ENCODE assay signal across 9 mouse cellular contexts in genomic region chr10:106469855-106470532, GRCm38 (mm10). TPM values are rescaled to one million over a fixed set of nuclear protein-coding genes. Genes with fewer than 3 reads are reported as not detected.
DNase-seq lines count a peak whose midpoint lies in the region; ATAC-seq and TF ChIP-seq lines count a peak whose summit lies in the region.
"Had no signal": no experiment of that assay in that cellular context is flagged by ENCODE, and none has a peak within 500 bp of the region (broad histone marks: within the 10 kb centered on the region; RNA-seq: fewer than 3 reads in every experiment).

Ppfia2 (plus strand) TSS chr10:106470339.

- TF ChIP-seq CTCF in spleen, adult 2 months (IDR thresholded peaks at IDR 0.05; ENCODE audit: extremely low read depth, insufficient read depth, insufficient read length, insufficient replicate concordance): no peak
- no peak for TF ChIP-seq CTCF in layer of hippocampus, adult 2 months (conservative IDR thresholded peaks at IDR 0.05)

- no peak within 1 kb of the TSS for H3K27ac ChIP-seq in spleen, adult 2 months (ENCODE audit: insufficient read depth, low read length)
- no peak within 1 kb of the TSS for H3K27ac ChIP-seq in forebrain, embryonic 11.5 days (ENCODE audit: low read depth, low read length)
- peak within 1 kb of the TSS; percentile 96 for H3K27ac ChIP-seq in layer of hippocampus, adult 2 months
- no peak within 1 kb of the TSS for H3K27ac ChIP-seq in liver, embryonic 15.5 days (replicated peaks)

- TF ChIP-seq POLR2A in spleen, adult 2 months (IDR thresholded peaks at IDR 0.05; ENCODE audit: low read depth, low read length): no peak

- peak within 1 kb of the TSS; percentile 43 for H3K4me3 ChIP-seq in spleen, adult 2 months (ENCODE audit: extremely low read depth, insufficient read depth, insufficient read length)
- H3K4me3 ChIP-seq in forebrain, embryonic 11.5 days (ENCODE audit: low read depth, low read length): peak within 1 kb of the TSS; percentile 59
- peak within 1 kb of the TSS; percentile 87 for H3K4me3 ChIP-seq in layer of hippocampus, adult 2 months
- peak within 1 kb of the TSS; percentile 11 for H3K4me3 ChIP-seq in liver, embryonic 15.5 days (replicated peaks)

- peak within 1 kb of the TSS; percentile 57 for H3K9ac ChIP-seq in forebrain, embryonic 11.5 days (ENCODE audit: low read length)
- H3K9ac ChIP-seq in liver, embryonic 15.5 days: no peak within 1 kb of the TSS

- no peaks in the 10 kb centered on the region for H3K4me1 ChIP-seq in spleen, adult 2 months (ENCODE audit: control insufficient read depth, insufficient read depth, insufficient read length)
- no peaks in the 10 kb centered on the region for H3K4me1 ChIP-seq in forebrain, embryonic 11.5 days (replicated peaks; ENCODE audit: control insufficient read depth, insufficient read depth, low read length)
- no peaks in the 10 kb centered on the region for H3K4me1 ChIP-seq in liver, embryonic 15.5 days (replicated peaks)

- no peaks in the 10 kb centered on the region for H3K27me3 ChIP-seq in spleen, adult 2 months (ENCODE audit: control insufficient read depth, insufficient read depth, low read length)
- peaks cover 2% of the 10 kb centered on the region; the same call in 1 of the 2 replicates for H3K27me3 ChIP-seq in forebrain, embryonic 11.5 days (ENCODE audit: control insufficient read depth, insufficient read depth, low read length)
- H3K27me3 ChIP-seq in liver, embryonic 15.5 days: peaks cover 25% of the 10 kb centered on the region

- peak within 1 kb of the TSS; percentile 86 for H3K4me2 ChIP-seq in forebrain, embryonic 11.5 days (ENCODE audit: low read depth, low read length, severe bottlenecking)
- peak within 1 kb of the TSS; percentile 46 for H3K4me2 ChIP-seq in liver, embryonic 15.5 days

- no peaks in the 10 kb centered on the region for H3K36me3 ChIP-seq in spleen, adult 2 months (ENCODE audit: control insufficient read depth, insufficient read depth, low read length)
- no peaks in the 10 kb centered on the region for H3K36me3 ChIP-seq in forebrain, embryonic 11.5 days (ENCODE audit: control insufficient read depth, insufficient read depth, low read length)
- H3K36me3 ChIP-seq in liver, embryonic 15.5 days (replicated peaks): no peaks in the 10 kb centered on the region
- H3K36me3 ChIP-seq: G1E had no signal

- no peaks in the 10 kb centered on the region for H3K9me3 ChIP-seq in forebrain, embryonic 11.5 days (ENCODE audit: control insufficient read depth, low read length)
- H3K9me3 ChIP-seq in liver, embryonic 15.5 days (replicated peaks): no peaks in the 10 kb centered on the region

- ATAC-seq in forebrain, embryonic 11.5 days (replicated peaks; ENCODE audit: low FRiP score): peak; percentile 85
- ATAC-seq in liver, embryonic 15.5 days (ENCODE audit: insufficient read depth): no peak

- DNase-seq in spleen, adult 2 months (ENCODE audit: low read depth in 1 of 2, low spot score in 2 of 2): no peak
- no peak for DNase-seq in spleen, postnatal 4 days (ENCODE audit: low spot score in 2 of 2)
- DNase-seq in forebrain, embryonic 11.5 days (ENCODE audit: low spot score): peak; percentile 75
- DNase-seq in heart, postnatal 4 days: peak; percentile 32
- peak; percentile 76 to 79 for DNase-seq in layer of hippocampus, adult 2 months (ENCODE audit: low spot score in 2 of 2)
- peak; percentile 85 for DNase-seq in retina, postnatal 1 day
- no peak for DNase-seq in thymus, postnatal 36 days

- WGBS in spleen, adult 2 months: 1% methylated on average over 30 of the region's 30 CpGs
- whole genome bisulfite sequencing in forebrain, embryonic 11.5 days: 0% methylated on average over 30 of the region's 30 CpGs
- under 1% methylated on average over 30 of the region's 30 CpGs for WGBS in liver, embryonic 15.5 days (ENCODE audit: insufficient replicate concordance)

RNA-seq across cellular contexts. Expression of gene Ppfia2, which starts in this region (rescaled TPM):
- polyA plus RNA-seq in spleen, adult 2 months (2012; rRNA removed): 0.07 and 0.12 TPM in 2 replicates
- polyA plus RNA-seq in forebrain, embryonic 11.5 days (2014; fragmentation: Nextera tagmentation; extraction: Ambion mirVana): 3.3 TPM in 2 replicates
- under 1 TPM; 0.62 to 0.79 TPM for total RNA-seq in heart, postnatal 4 days (2021)
- total RNA-seq in layer of hippocampus, adult 2 months (2021): 100 to 1,000 TPM; 136 to 144 TPM
- polyA plus RNA-seq in liver, embryonic 15.5 days (2015; fragmentation: Nextera tagmentation; extraction: Ambion mirVana): 0.01 and 0.03 TPM in 2 replicates
- polyA plus RNA-seq: G1E had no signal

Comparison
In these comparisons a context has a peak if more than half of its experiments do, and no peak if none do; other contexts are left out.
1. RNA of gene Ppfia2 (total RNA-seq): 136 to 144 TPM in layer of hippocampus, adult 2 months; 0.62 to 0.79 TPM in heart, postnatal 4 days; every median in the first group is over 10 times any median in the second.
2. Peak in DNase-seq in heart, postnatal 4 days; RNA of the gene not detected or under 1 TPM.
3. DNase-seq: peak in forebrain, embryonic 11.5 days (single experiment), layer of hippocampus, adult 2 months (2 of 2) and retina, postnatal 1 day (single experiment); none in spleen, adult 2 months (0 of 2), spleen, postnatal 4 days (0 of 2) and thymus, postnatal 36 days (0 of 2).
4. H3K4me3 ChIP-seq: peak in every context shown above with its lines; median percentile 87 in layer of hippocampus, adult 2 months; 59 in forebrain, embryonic 11.5 days; 43 in spleen, adult 2 months; 11 in liver, embryonic 15.5 days.